Mouse (Mus musculus) liver, postnatal 0 days (tissue): ENCODE data around the gene Angptl2.

ENCODE experiments used
- CTCF ChIP-seq: sonication (generic); IDR thresholded peaks from 2 replicates; pipeline ENCODE4 v1.5.1; 2016; ENCODE audit warnings: antibody characterized with exemption, low read depth
- EP300 ChIP-seq: IDR thresholded peaks from 2 replicates; pipeline ENCODE4 v1.6.1; 2016; ENCODE audit warnings: antibody characterized with exemption, low read depth, mild to moderate bottlenecking

- TF ChIP-seq EP300 (no peak), CTCF (no peak)
Observed at GRCm38 (mm10) chr2:33173686-33174085, 42.2 kb upstream of the Angptl2 start.
